Mouse (Mus musculus) forelimb bud, embryonic 11.5 days (tissue): ENCODE measurements around the gene Dtd1.

ENCODE experiments used
- DNase-seq: peaks from one replicate; pipeline ENCODE4 v3.0.0-alpha.2; 2012; ENCODE audit warnings: low read depth, low spot score

Dtd1 gene

GRCm38 (mm10) chr2:144638719-144639118 lies 39.0 kb downstream of the Dtd1 start:
- DNase-seq: no peak

- no peak for DNase-seq
Observed at GRCm38 (mm10) chr2:144640101-144640500, 40.4 kb downstream of the Dtd1 start.

- DNase-seq: no peak
Observed at GRCm38 (mm10) chr2:144641991-144642390, 42.3 kb downstream of the Dtd1 start.

- DNase-seq: no peak
Observed at GRCm38 (mm10) chr2:144646360-144646759, 46.7 kb downstream of the Dtd1 start.

- no peak for DNase-seq
Observed at GRCm38 (mm10) chr2:144647151-144647550, 47.5 kb downstream of the Dtd1 start.

GRCm38 (mm10) chr2:144649960-144650359 lies 50.3 kb downstream of the Dtd1 start:
- no peak for DNase-seq

GRCm38 (mm10) chr2:144652841-144653240 lies 53.1 kb downstream of the Dtd1 start:
- DNase-seq: no peak

GRCm38 (mm10) chr2:144655307-144655706 lies 55.6 kb downstream of the Dtd1 start:
- no peak for DNase-seq

- DNase-seq: no peak
Observed at GRCm38 (mm10) chr2:144668507-144668906, 68.8 kb downstream of the Dtd1 start.

GRCm38 (mm10) chr2:144670289-144670930 lies 70.7 kb downstream of the Dtd1 start:
- DNase-seq: no peak

- DNase-seq: no peak
Observed at GRCm38 (mm10) chr2:144672397-144672796, 72.7 kb downstream of the Dtd1 start.

GRCm38 (mm10) chr2:144676546-144677228 lies 77.0 kb downstream of the Dtd1 start:
- peak; percentile 83 for DNase-seq

GRCm38 (mm10) chr2:144677229-144677571 lies 77.5 kb downstream of the Dtd1 start:
- DNase-seq: peak; percentile 34

- DNase-seq: no peak
Observed at GRCm38 (mm10) chr2:144678779-144679178, 79.1 kb downstream of the Dtd1 start.

GRCm38 (mm10) chr2:144679394-144679793 lies 79.7 kb downstream of the Dtd1 start:
- peak; percentile 34 for DNase-seq

- no peak for DNase-seq
Observed at GRCm38 (mm10) chr2:144692219-144692732, 92.6 kb downstream of the Dtd1 start.

- DNase-seq: no peak
Observed at GRCm38 (mm10) chr2:144692777-144693176, 93.1 kb downstream of the Dtd1 start.

- no peak for DNase-seq
Observed at GRCm38 (mm10) chr2:144694923-144695322, 95.2 kb downstream of the Dtd1 start.

- no peak for DNase-seq
Observed at GRCm38 (mm10) chr2:144698046-144698445, 98.3 kb downstream of the Dtd1 start.

GRCm38 (mm10) chr2:144700608-144701007 lies 100.9 kb downstream of the Dtd1 start:
- DNase-seq: peak; percentile 55

- no peak for DNase-seq
Observed at GRCm38 (mm10) chr2:144701415-144702149, 101.9 kb downstream of the Dtd1 start.

- peak; percentile 34 for DNase-seq
Observed at GRCm38 (mm10) chr2:144709285-144709684, 109.6 kb downstream of the Dtd1 start.
